Mouse (Mus musculus): ENCODE measurements around the gene Cdk14. TPM values are rescaled to one million over a fixed set of nuclear protein-coding genes. Genes with fewer than 3 reads are reported as not detected.

The Cdk14 gene
- polyA plus RNA-seq, 1 experiment = 3.1 TPM

GRCm38 (mm10) chr5:4852711-4853320 lies 567.3 kb downstream of the Cdk14 start:
- H3K4me1 ChIP-seq (ENCODE audit: control insufficient read depth, insufficient read depth, low read length) = no peaks in the 10 kb centered on the region
- H3K4me3 ChIP-seq (ENCODE audit: control insufficient read depth, low read depth, low read length) = no peak overlapping the region
- TF ChIP-seq CTCF (IDR thresholded peaks at IDR 0.05; ENCODE audit: control insufficient read depth, insufficient read depth, insufficient replicate concordance, low read depth, low read length) = no peak
- no peak for TF ChIP-seq POLR2A (IDR thresholded peaks at IDR 0.05; ENCODE audit: control insufficient read depth, low read depth, low read length)
- no peaks in the 10 kb centered on the region for H3K27me3 ChIP-seq (ENCODE audit: control insufficient read depth, insufficient read depth, low read length)
- no peaks in the 10 kb centered on the region for H3K36me3 ChIP-seq (ENCODE audit: control insufficient read depth, insufficient read depth, low read length)
- H3K27ac ChIP-seq (ENCODE audit: control insufficient read depth, insufficient read depth, low read depth, low read length) = peak overlapping the region; percentile 12; the same call in 1 of the 2 replicates

GRCm38 (mm10) chr5:4851934-4852710 lies 568.0 kb downstream of the Cdk14 start:
- Histone ChIP-seq H3K27ac (ENCODE audit: control insufficient read depth, insufficient read depth, low read depth, low read length) (no peak overlapping the region), H3K36me3 (ENCODE audit: control insufficient read depth, insufficient read depth, low read length) (no peaks in the 10 kb centered on the region), H3K27me3 (ENCODE audit: control insufficient read depth, insufficient read depth, low read length) (no peaks in the 10 kb centered on the region), H3K4me1 (ENCODE audit: control insufficient read depth, insufficient read depth, low read length) (no peaks in the 10 kb centered on the region), H3K4me3 (ENCODE audit: control insufficient read depth, low read depth, low read length) (no peak overlapping the region)
- TF ChIP-seq POLR2A (IDR thresholded peaks at IDR 0.05; ENCODE audit: control insufficient read depth, low read depth, low read length) = no peak
- no peak for TF ChIP-seq CTCF (IDR thresholded peaks at IDR 0.05; ENCODE audit: control insufficient read depth, insufficient read depth, insufficient replicate concordance, low read depth, low read length)

- Histone ChIP-seq H3K4me1 (ENCODE audit: control insufficient read depth, insufficient read depth, low read length) (no peaks in the 10 kb centered on the region), H3K36me3 (ENCODE audit: control insufficient read depth, insufficient read depth, low read length) (no peaks in the 10 kb centered on the region), H3K27ac (ENCODE audit: control insufficient read depth, insufficient read depth, low read depth, low read length) (no peak overlapping the region), H3K4me3 (ENCODE audit: control insufficient read depth, low read depth, low read length) (no peak overlapping the region), H3K27me3 (ENCODE audit: control insufficient read depth, insufficient read depth, low read length) (no peaks in the 10 kb centered on the region)
- TF ChIP-seq CTCF (IDR thresholded peaks at IDR 0.05; ENCODE audit: control insufficient read depth, insufficient read depth, insufficient replicate concordance, low read depth, low read length) (no peak), POLR2A (IDR thresholded peaks at IDR 0.05; ENCODE audit: control insufficient read depth, low read depth, low read length) (no peak)
These were observed 568.7 kb downstream of the Cdk14 start for GRCm38 (mm10) chr5:4851245-4851933.

GRCm38 (mm10) chr5:4834819-4835480 lies 585.2 kb downstream of the Cdk14 start:
- Histone ChIP-seq H3K36me3 (ENCODE audit: control insufficient read depth, insufficient read depth, low read length) (no peaks in the 10 kb centered on the region), H3K4me3 (ENCODE audit: control insufficient read depth, low read depth, low read length) (no peak overlapping the region), H3K27ac (ENCODE audit: control insufficient read depth, insufficient read depth, low read depth, low read length) (no peak overlapping the region), H3K27me3 (ENCODE audit: control insufficient read depth, insufficient read depth, low read length) (no peaks in the 10 kb centered on the region), H3K4me1 (ENCODE audit: control insufficient read depth, insufficient read depth, low read length) (no peaks in the 10 kb centered on the region)
- TF ChIP-seq POLR2A (IDR thresholded peaks at IDR 0.05; ENCODE audit: control insufficient read depth, low read depth, low read length) (no peak), CTCF (IDR thresholded peaks at IDR 0.05; ENCODE audit: control insufficient read depth, insufficient read depth, insufficient replicate concordance, low read depth, low read length) (no peak)

GRCm38 (mm10) chr5:4833940-4834339 lies 586.2 kb downstream of the Cdk14 start:
- Histone ChIP-seq H3K27ac (ENCODE audit: control insufficient read depth, insufficient read depth, low read depth, low read length) (no peak overlapping the region), H3K27me3 (ENCODE audit: control insufficient read depth, insufficient read depth, low read length) (no peaks in the 10 kb centered on the region), H3K36me3 (ENCODE audit: control insufficient read depth, insufficient read depth, low read length) (no peaks in the 10 kb centered on the region), H3K4me1 (ENCODE audit: control insufficient read depth, insufficient read depth, low read length) (no peaks in the 10 kb centered on the region), H3K4me3 (ENCODE audit: control insufficient read depth, low read depth, low read length) (no peak overlapping the region)
- no peak for TF ChIP-seq POLR2A (IDR thresholded peaks at IDR 0.05; ENCODE audit: control insufficient read depth, low read depth, low read length)
- TF ChIP-seq CTCF (IDR thresholded peaks at IDR 0.05; ENCODE audit: control insufficient read depth, insufficient read depth, insufficient replicate concordance, low read depth, low read length) = no peak

GRCm38 (mm10) chr5:4826886-4827285 lies 593.2 kb downstream of the Cdk14 start:
- no peaks in the 10 kb centered on the region for H3K27me3 ChIP-seq (ENCODE audit: control insufficient read depth, insufficient read depth, low read length)
- no peak overlapping the region for H3K27ac ChIP-seq (ENCODE audit: control insufficient read depth, insufficient read depth, low read depth, low read length)
- no peaks in the 10 kb centered on the region; the same call in 1 of the 2 replicates for H3K4me1 ChIP-seq (ENCODE audit: control insufficient read depth, insufficient read depth, low read length)
- no peaks in the 10 kb centered on the region for H3K36me3 ChIP-seq (ENCODE audit: control insufficient read depth, insufficient read depth, low read length)
- no peak overlapping the region for H3K4me3 ChIP-seq (ENCODE audit: control insufficient read depth, low read depth, low read length)
- TF ChIP-seq CTCF (IDR thresholded peaks at IDR 0.05; ENCODE audit: control insufficient read depth, insufficient read depth, insufficient replicate concordance, low read depth, low read length) (no peak), POLR2A (IDR thresholded peaks at IDR 0.05; ENCODE audit: control insufficient read depth, low read depth, low read length) (no peak)

GRCm38 (mm10) chr5:4825951-4826350 lies 594.2 kb downstream of the Cdk14 start:
- H3K4me1 ChIP-seq (ENCODE audit: control insufficient read depth, insufficient read depth, low read length) = no peaks in the 10 kb centered on the region; the same call in 1 of the 2 replicates
- H3K36me3 ChIP-seq (ENCODE audit: control insufficient read depth, insufficient read depth, low read length) = no peaks in the 10 kb centered on the region
- no peaks in the 10 kb centered on the region for H3K27me3 ChIP-seq (ENCODE audit: control insufficient read depth, insufficient read depth, low read length)
- TF ChIP-seq CTCF (IDR thresholded peaks at IDR 0.05; ENCODE audit: control insufficient read depth, insufficient read depth, insufficient replicate concordance, low read depth, low read length) = no peak
- TF ChIP-seq POLR2A (IDR thresholded peaks at IDR 0.05; ENCODE audit: control insufficient read depth, low read depth, low read length) = no peak
- no peak overlapping the region for H3K27ac ChIP-seq (ENCODE audit: control insufficient read depth, insufficient read depth, low read depth, low read length)
- no peak overlapping the region for H3K4me3 ChIP-seq (ENCODE audit: control insufficient read depth, low read depth, low read length)

Measured in testis, adult 2 months (tissue).